Mouse (Mus musculus) heart, postnatal 0 days (tissue): ENCODE data around the gene Lbhd2. TPM values are rescaled to one million over a fixed set of nuclear protein-coding genes. Genes with fewer than 3 reads are reported as not detected.

Source experiments
- ATAC-seq: fragments of 200-750 bp; cut with Nextera tagmentation; 2 replicates; pipeline ENCODE4 v1.8.0; 2017; ENCODE audit warnings: low read depth, moderate number of reproducible peaks, moderate library complexity; ENCODE audit not compliant: insufficient read depth
- DNase-seq: peaks from one replicate; pipeline ENCODE4 v3.0.0-alpha.2; 2016; ENCODE audit warnings: low spot score
- H3K27ac ChIP-seq: fragments of 300-500 bp; sonication (generic); 2 replicates; pipeline ENCODE4 v1.5.1; 2014; ENCODE audit warnings: low read depth, mild to moderate bottlenecking
- H3K27me3 ChIP-seq: fragments of 300-500 bp; sonication (generic); 2 replicates; pipeline ENCODE4 v1.6.1; 2014; ENCODE audit warnings: low read length, mixed read lengths; ENCODE audit not compliant: control insufficient read depth, insufficient read depth
- H3K36me3 ChIP-seq: fragments of 300-500 bp; sonication (generic); replicated peaks from 2 replicates; pipeline ENCODE4 v1.6.1; 2014; ENCODE audit warnings: low read length, mixed read lengths; ENCODE audit not compliant: control insufficient read depth, insufficient read depth
- H3K4me1 ChIP-seq: fragments of 300-500 bp; sonication (generic); 2 replicates; pipeline ENCODE4 v1.6.1; 2014; ENCODE audit warnings: antibody characterized with exemption; ENCODE audit not compliant: control insufficient read depth, insufficient read depth
- H3K4me2 ChIP-seq: fragments of 300-500 bp; sonication (generic); 2 replicates; pipeline ENCODE4 v1.6.1; 2014; ENCODE audit warnings: low read depth, mild to moderate bottlenecking, low read length, moderate library complexity
- H3K4me3 ChIP-seq: fragments of 300-500 bp; sonication (generic); 2 replicates; pipeline ENCODE4 v1.5.1; 2014; ENCODE audit warnings: low read depth, low read length
- H3K9ac ChIP-seq: fragments of 300-500 bp; sonication (generic); replicated peaks from 2 replicates; pipeline ENCODE4 v1.6.1; 2014; ENCODE audit warnings: low read depth, low read length, mixed read lengths
- H3K9me3 ChIP-seq: fragments of 300-500 bp; sonication (generic); replicated peaks from 2 replicates; pipeline ENCODE4 v1.6.1; 2016; ENCODE audit warnings: low read length; ENCODE audit not compliant: control insufficient read depth
- CTCF ChIP-seq: IDR thresholded peaks from 2 replicates; pipeline ENCODE4 v1.5.1; 2016; ENCODE audit warnings: antibody characterized with exemption, control low read depth, low read depth
- EP300 ChIP-seq: IDR thresholded peaks from 2 replicates; pipeline ENCODE4 v1.6.1; 2016; ENCODE audit warnings: antibody characterized with exemption, low read depth
- WGBS: fragments of 180-500 bp; shearing (Covaris S2); extraction: QIAGEN DNeasy Blood & Tissue Kit; methylation state at CpG from one replicate; pipeline ENCODE4 v1.1.7; 2014; 5-methylcytosine and 5-hydroxymethylcytosine counted together
- polyA plus RNA-seq: library from polyadenylated mRNA; unstranded; fragments of >200 nt; fragmentation: Nextera tagmentation; extraction: Ambion mirVana; gene quantifications from 2 replicates; pipeline ENCODE4 v1.2.1, GENCODE M21; 2015
- total RNA-seq: library from RNA; depleted of rRNA; stranded (reverse); fragments of >200 nt; gene quantifications from 2 replicates; pipeline ENCODE4 v1.2.3, GENCODE M21; 2014; ENCODE audit warnings: low replicate concordance

The Lbhd2 gene
- total and polyA plus RNA-seq, 2 experiments from 2014 or later: not detected

- DNase-seq: no peak
- ATAC-seq: no peak
- no peak overlapping the region for H3K4me3 ChIP-seq
- H3K4me2 ChIP-seq: no peak overlapping the region
- 53% methylated on average over 3 of the region's 3 CpGs for WGBS
- peaks cover 7% of the 10 kb centered on the region; the same call in 1 of the 2 replicates for H3K4me1 ChIP-seq
- TF ChIP-seq CTCF (no peak), EP300 (no peak)
- no peaks in the 10 kb centered on the region for H3K36me3 ChIP-seq
- H3K27ac ChIP-seq: no peak overlapping the region
- H3K27me3 ChIP-seq: peaks cover 70% of the 10 kb centered on the region
- H3K9me3 ChIP-seq: no peaks in the 10 kb centered on the region
- H3K9ac ChIP-seq: no peak overlapping the region
Observed at GRCm38 (mm10) chr12:111441523-111441922, 34.9 kb downstream of the Lbhd2 start.

DNA sequence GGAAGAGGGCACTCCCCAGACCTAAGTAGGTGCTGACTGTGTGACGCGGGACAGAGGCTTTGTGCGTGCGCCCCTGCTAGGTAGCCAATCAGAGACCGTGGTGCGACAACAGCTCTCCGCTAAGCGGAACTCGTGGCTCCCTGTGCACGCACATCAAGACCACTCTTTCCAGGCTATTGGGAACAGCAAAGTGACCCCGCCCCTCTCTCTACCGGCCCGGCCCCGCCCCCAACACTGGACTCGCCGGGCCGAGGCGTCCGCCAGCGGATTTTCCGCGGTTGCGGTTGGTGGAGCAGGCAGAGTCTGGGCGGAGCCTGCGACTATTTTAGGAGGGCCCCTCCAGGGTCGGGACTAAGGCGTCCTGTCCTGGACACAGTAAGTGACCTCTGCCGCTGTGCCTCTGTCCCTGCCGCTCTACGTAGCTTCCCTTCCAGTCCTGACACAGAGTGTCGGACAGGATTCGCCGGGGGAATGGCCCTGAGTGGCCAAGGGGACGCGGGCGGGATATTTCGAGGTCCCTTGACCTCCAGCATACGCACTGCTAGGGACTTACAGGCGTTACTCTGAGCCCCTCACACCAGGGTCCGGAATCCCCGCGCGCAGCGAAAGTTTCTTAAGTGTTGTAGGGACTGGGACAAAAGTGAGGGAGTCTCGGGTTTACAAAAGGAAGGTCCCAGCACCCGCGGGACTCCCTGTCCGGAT, 35.9 kb downstream of the Lbhd2 start, which contains the start of gene Tnfaip2:
Gene Tnfaip2 (plus strand): TSS at position 161 of the 702 bp plus-strand sequence.
- TF ChIP-seq CTCF: no peak
- TF ChIP-seq EP300: no peak
- peak; percentile 85 for ATAC-seq
- Histone ChIP-seq H3K9me3 (no peaks in the 10 kb centered on the region), H3K27me3 (peaks cover 76% of the 10 kb centered on the region), H3K9ac (peak within 1 kb of the TSS; percentile 58), H3K4me3 (peak within 1 kb of the TSS; percentile 49), H3K4me1 (peaks cover 7% of the 10 kb centered on the region; the same call in 1 of the 2 replicates), H3K4me2 (peak within 1 kb of the TSS; percentile 70), H3K27ac (peak within 1 kb of the TSS; percentile 23; the same call in 1 of the 2 replicates), H3K36me3 (no peaks in the 10 kb centered on the region)
- peak; percentile 82 for DNase-seq
- WGBS: 2% methylated on average over 48 of the region's 48 CpGs

DNA sequence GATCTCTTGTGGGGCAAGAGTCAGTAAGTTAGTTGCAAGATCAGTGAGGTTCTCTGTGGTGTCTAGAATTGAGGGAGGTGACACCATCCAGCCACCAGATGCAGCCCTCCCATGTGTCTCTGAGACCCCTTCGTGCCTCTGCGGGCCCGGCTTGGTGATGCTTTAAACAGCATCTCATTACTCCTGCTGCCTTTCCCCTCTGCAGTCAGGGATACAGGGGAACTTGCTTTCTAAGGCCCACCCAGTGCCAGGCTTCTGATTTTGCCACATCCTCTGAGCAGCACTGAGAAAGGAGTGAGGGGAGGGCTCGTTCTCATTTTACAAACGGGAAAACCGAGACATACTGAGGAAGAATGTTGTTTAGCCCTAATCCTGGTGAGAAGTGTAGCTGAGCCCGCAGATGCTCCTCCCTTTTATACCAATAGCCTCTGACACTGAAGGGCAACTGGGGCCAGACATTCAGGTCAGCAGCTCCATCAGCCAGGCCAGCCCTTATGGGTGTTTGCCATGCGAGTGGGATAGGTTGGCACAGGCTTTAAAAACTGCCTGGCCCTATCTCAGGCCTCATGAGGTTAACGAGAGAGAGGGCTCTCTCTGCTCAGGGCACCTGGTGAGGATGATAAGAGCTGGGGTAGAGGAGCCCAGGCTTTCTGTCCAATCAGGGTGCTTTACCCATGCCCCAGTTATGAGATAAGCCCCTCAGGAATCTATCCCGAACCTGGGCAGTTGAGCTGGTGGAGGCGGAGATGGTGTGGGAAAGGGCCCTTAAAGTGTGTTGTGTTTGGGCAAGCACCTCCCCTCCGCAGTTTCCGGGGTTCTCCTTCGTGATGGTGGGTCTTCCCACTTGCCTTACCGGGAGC, 36.6 kb downstream of the Lbhd2 start:
- H3K27me3 ChIP-seq: peaks cover 76% of the 10 kb centered on the region
- DNase-seq (no peak), ATAC-seq (no peak)
- no peaks in the 10 kb centered on the region for H3K36me3 ChIP-seq
- H3K4me2 ChIP-seq: peak overlapping the region; percentile 70
- H3K27ac ChIP-seq: 0 out of 2 replicates have a peak overlapping the region, but pooled peaks have one; percentile 17
- H3K4me1 ChIP-seq: peaks cover 7% of the 10 kb centered on the region; the same call in 1 of the 2 replicates
- 34% methylated on average over 15 of the region's 15 CpGs for WGBS
- peak overlapping the region; percentile 49 for H3K4me3 ChIP-seq
- peak overlapping the region; percentile 58 for H3K9ac ChIP-seq
- H3K9me3 ChIP-seq: no peaks in the 10 kb centered on the region
- TF ChIP-seq EP300: no peak

DNA sequence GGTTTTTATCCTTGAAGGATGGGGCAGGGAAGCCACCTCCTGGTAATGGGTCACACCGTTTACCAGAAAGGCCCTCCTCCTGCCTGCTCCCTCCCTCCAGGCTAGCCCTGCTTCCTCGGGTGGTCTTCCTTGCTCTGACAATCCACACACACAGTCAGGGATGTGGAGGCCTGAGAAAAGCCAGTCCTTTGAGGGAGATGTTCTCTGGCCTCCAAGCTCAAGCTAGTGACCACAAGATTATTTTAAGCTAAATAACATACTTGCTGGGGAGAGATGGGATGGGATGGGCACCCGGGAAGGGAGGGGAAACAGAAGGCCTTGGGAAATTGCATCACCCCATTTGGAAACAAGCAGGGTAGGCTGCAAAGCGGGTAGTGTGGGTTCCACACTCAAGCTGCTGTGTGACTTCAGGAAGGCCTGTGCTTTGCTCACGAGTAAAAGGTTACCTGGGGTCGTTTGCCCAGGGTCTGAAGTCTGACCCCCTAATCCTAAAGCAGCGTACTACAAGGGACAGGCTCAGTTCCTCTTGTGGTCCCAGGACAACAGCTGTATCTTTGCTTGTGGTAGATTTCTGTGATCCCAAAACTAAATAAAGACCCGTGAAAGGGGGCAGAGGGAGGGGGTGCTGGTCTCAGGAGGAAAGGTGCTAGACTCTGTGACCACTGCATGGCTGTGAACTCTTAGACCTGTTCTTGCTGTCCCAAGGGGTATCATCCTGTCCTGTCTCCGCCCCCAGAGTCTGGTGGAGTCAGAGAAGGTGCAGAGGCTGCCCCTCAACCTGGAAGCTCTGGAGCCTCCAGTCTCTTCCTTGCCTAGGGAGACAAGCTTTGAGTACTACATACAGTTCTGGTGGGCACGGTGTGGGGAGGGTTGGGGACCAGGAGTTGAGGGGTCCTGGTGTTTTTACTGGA, 37.6 kb downstream of the Lbhd2 start:
- Histone ChIP-seq H3K4me2 (peak overlapping the region; percentile 70), H3K27me3 (peaks cover 83% of the 10 kb centered on the region), H3K9ac (no peak overlapping the region), H3K4me3 (peak overlapping the region; percentile 49; the same call in 1 of the 2 replicates), H3K36me3 (no peaks in the 10 kb centered on the region), H3K27ac (no peak overlapping the region), H3K9me3 (no peaks in the 10 kb centered on the region), H3K4me1 (peaks cover 7% of the 10 kb centered on the region; the same call in 1 of the 2 replicates)
- ATAC-seq (no peak), DNase-seq (no peak)
- TF ChIP-seq EP300 (no peak), CTCF (no peak)
- WGBS: 61% methylated on average over 10 of the region's 10 CpGs
